Mouse (Mus musculus): ENCODE measurements at regions not wholly inside any gene's neighbourhood (a gene's known extent, or its start where the extent isn't known, plus 50 kb on each side); places are given as distances from the start of the nearest gene placed in this dataset.
A peak's percentile ranks its signal among the peaks of the same experiment; 100 is the strongest.
"Not testable (repeated sequence)": the region's sequence is repeated elsewhere in the genome, so short reads cannot be mapped to it uniquely, and the experiment has no call there.

- peak; percentile 84 for DNase-seq (ENCODE audit: low spot score)
These were observed 145.3 kb upstream of the Haao start for GRCm38 (mm10) chr17:83993028-83993427.

GRCm38 (mm10) chr17:83990421-83991365 lies 142.9 kb upstream of the Haao start:
- peak; percentile 38 for DNase-seq (ENCODE audit: low spot score)

DNA sequence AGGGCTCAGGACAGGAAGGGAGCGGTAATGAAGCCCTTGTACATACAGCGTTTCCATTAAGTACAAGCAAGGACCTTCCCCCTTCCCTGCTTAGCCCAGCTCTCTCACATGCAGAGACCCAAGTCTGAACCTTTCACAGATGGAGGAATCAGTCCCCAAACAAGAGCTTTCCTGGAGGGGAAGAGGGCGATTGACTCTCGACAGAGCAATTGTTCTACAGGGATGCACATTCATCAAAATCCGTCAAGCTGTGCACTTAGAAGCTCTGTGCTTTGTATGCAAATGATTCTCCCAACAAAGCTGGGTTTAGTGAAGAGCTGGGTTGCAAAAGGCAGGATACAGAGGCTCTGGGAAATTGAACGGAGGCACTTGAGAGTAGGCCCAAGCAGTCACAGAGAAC lies 141.1 kb upstream of the Haao start:
- DNase-seq (ENCODE audit: low spot score), result no peak

- DNase-seq (ENCODE audit: low spot score), result no peak
These were observed 140.4 kb upstream of the Haao start for GRCm38 (mm10) chr17:83988165-83988564.

DNA sequence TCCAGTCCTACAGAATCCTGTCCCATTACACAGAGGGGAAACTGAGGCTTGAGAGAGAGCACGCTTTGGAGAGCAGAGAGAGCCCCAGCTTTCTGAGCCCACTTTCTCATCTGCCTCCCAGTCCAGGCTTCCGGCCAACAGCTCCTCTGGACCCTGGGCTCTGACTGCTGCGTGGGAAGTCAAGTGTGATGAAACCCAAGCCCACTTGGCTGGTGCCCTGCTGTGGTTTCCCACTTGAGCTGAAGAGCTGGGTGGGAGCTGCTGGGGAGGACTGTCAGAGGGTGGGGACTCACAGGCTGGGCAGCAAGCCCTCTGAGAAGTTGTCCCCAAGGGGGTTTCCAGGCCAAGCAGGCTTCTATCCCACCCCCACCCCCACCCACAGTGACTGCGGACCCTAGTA lies 139.9 kb upstream of the Haao start:
- no peak for DNase-seq (ENCODE audit: low spot score)

GRCm38 (mm10) chr17:83985916-83986578 lies 138.3 kb upstream of the Haao start:
- no peak for DNase-seq (ENCODE audit: low spot score)

- DNase-seq (ENCODE audit: low spot score), result no peak
These were observed 137.6 kb upstream of the Haao start for GRCm38 (mm10) chr17:83985333-83985790.

DNA sequence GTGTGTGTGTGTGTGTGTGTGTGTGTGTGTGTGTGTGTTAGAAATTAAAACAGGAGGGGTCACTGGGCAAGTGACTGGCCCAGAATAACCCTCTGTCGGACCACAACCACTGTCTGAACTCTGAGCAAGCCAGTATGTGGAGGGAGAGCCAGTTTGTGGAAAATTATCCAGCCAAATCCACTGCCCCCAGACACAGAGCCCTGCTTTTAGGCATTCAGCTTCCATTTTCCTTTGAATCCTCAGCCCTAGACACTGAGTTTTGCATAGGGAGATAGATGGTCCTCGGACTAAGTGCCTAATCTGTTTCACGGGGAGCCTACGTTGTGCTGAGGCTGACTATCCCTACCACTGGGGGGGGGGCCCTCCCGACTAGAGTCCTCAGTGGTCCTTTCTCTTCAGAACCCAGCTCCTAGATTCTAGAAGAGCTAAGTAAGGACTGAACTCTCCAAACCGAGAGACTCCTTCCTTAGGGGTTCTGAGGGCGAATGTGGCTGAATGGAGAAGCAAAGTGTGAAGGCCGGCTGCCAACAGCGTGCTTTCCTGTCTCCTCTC lies 136.2 kb upstream of the Haao start:
- no peak for DNase-seq (ENCODE audit: low spot score)

DNA sequence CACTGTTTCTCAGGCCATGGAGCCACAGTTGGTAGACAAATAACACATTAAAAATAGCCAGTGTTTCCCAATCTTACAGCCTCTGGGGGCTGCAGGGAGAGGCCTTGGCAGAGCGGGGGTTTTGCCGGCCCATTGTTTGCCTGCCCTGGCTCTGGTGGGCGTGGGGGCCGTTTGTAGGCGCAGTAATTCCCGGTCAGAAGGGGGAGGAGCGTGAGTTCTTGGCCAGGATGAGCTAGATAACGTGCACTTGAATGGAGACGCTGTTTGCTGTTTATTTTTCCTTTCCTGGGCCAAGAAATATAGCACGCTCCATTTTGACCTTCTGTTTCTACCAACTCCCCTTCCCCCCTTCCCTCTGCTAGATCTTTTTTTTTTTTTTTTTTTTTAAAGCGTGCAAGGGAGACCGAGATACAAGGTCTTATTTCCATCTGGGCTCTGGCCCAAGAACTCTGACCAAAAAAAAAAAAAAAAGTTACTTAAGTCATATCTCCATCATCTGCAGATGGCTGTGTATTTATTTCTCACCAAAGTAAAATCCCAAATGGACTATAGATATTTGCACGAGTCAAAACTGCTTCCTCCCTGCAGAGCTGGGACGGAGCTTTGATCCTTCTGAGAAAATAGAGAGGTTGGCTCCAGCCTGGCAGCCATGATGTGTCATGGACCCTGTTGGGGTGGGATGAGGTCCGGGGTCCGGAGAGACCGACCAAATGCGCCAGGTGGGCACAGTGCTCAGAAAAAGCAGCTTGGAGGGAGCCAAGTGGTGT lies 135.5 kb upstream of the Haao start:
- DNase-seq (ENCODE audit: low spot score), result peak; percentile 86

DNA sequence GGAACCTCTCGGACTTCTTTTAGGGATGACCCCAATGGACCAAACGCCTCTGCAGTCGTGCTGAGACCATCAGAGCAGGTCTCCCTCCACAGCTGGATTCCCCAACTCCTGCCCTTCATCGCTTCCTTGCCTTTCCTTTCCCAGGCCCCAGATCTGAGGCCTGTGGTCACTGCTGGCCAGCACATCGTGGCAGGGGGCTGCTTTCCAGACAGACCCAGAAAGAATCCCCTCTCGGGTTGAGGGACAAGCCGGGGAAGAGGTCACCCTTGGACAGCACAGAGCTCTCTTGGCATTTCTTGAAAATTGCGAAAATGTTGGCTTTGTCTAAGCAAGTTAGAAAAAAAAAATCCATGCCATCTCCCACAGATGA lies 134.9 kb upstream of the Haao start:
- DNase-seq (ENCODE audit: low spot score), result no peak

GRCm38 (mm10) chr17:83978858-83979470 lies 131.2 kb upstream of the Haao start:
- DNase-seq (ENCODE audit: low spot score), result no peak

DNA sequence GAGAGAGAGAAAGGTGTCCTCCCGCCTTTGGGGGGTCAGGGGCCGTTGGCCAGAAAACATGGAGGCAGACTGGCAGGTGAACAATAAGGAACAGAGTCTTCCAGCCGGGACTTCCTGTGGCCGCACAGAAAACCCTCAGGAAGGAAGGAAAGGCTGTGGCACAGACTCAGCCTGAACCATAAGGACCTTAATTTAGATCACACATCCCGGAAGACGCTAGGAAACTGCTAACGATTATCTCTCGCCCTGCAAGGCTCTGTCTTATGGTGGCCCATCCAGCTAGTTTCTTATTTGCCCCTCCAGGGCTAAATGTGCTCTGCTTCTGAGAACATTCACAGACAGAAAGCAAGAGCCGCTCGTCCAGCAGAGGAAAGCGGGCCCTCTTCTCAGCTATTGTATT lies 130.0 kb upstream of the Haao start:
- DNase-seq (ENCODE audit: low spot score), result no peak

DNA sequence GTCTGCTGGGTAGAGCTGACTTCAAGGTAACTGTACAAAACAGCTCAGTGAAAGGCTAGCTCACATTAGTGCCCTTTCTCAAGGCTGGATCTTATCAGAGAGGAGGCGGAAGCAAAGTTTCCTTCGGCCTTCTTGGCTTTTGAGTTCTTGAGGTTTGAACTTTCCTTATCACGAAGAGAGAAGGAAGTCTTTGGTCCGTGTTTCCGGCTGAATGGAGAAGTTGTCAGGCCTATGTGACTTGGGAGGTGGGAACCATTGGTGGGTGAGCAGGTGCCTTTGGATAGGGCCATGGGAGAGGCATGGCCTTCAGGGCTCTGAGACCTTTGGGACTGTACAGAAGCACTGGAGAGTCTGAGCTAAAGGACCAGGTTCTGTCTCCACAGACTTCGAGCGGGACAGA lies 128.1 kb upstream of the Haao start:
- DNase-seq (ENCODE audit: low spot score), result no peak

DNA sequence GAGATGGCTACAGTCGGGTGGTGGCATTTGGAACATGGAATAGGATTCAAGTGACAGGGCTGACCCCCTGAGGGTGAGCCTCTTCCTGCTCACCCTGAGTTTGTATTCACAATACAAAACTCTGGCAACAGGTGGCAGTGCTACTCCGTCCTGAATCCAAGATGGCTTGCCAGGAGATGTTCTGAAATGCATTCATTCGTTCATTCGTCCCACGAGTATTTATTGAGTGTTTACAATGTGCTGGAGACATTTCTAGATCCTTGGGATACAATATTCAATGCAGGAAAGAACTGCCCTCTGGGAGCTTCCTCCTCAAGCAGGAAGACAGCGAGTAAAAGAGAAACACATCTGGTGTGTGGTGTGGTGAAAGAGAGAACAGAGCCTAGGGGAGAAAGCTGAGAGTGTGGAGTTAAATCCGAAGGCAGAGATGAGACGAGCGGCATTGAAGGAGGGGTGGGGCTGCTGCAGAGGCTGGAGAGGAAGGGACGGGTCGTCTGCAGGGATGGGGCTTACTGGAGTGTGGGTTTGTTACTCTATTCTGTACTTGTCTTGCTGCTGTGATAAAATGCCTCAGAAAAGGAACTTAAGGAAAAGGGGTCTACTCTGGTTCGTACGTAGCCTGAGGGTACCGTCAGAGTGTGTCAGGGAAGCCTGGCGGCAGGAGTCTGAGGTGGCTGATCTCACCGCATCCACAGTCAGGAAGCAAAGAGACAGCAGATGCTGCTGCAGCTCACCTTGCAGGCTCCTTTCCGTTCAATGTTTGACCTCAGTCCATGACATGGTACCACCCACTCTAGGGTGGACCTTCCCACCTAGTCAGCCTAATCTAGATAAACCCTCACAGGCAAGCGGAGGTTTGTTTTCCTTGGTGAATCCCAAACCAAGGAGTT lies 125.9 kb upstream of the Haao start:
- peak; percentile 75 for DNase-seq (ENCODE audit: low spot score)

DNA sequence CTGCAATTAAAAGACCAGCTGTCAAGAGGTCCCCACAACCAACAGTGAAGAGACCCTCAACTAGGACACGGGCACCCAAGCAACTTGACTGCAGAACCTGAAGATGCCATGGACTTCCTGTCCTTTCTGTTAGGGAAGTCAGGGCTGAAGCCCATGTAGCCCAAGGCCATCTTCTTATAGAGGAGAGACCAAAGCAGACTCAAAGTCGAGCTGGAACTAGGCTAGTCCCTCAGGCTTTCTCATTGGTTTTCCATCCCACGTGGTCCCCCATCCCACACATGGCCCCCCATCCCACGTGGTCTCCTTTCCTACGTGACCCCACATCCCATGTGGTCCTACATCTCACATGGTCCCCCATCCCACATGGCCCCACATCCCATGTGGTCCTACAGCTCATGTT lies 125.1 kb upstream of the Haao start:
- DNase-seq (ENCODE audit: low spot score), result no peak

GRCm38 (mm10) chr17:83972470-83972869 lies 124.7 kb upstream of the Haao start:
- DNase-seq (ENCODE audit: low spot score), result no peak

DNA sequence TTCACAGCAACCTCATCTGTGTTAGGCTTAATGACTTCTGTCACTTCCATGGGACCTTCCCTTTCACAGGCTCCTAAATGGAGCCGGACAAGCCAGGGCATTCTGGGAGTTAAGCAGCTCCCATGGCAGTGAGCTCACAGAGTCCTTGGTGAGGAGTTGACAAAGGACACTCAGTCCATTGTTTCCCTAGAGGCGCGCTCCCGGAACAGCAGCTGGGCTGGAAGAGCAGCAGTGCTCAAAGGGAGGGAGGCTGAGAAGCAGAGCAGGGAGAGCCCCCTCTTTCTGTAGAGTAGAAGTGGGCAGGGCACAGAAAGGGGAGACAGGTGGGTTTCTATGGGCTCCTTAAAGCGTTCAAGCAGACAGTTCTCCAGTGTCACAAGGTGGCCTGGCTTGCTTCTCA lies 124.3 kb upstream of the Haao start:
- DNase-seq (ENCODE audit: low spot score), result no peak

GRCm38 (mm10) chr17:83969407-83969826 lies 121.7 kb upstream of the Haao start:
- DNase-seq (ENCODE audit: low spot score), result no peak

DNA sequence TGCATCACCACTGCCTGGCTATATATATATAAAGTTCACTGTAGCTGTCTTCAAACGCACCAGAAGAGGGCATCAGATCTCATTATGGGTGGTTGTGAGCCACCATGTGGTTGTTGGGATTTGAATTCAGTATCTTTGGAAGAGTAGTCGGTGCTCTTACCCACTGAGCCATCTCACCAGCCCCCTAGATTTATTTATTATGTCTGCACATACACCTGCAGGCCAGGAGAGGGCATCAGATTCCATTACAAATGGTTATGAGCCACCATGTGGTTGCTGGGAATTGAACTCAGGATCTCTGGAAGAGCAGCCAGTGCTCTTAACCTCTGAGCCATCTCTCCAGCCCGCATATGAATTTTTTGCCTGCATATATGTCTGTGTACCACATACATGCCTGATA lies 120.4 kb upstream of the Haao start:
- DNase-seq (ENCODE audit: low spot score), result not testable (repeated sequence)

GRCm38 (mm10) chr17:83967007-83967406 lies 119.2 kb upstream of the Haao start:
- DNase-seq (ENCODE audit: low spot score), result no peak
